Mouse (Mus musculus) urinary bladder, adult 18-20 months (tissue): Measurements from ENCODE around the gene A430078G23Rik.

Experiments
- DNase-seq, 2 experiments: peaks; one replicate each; pipeline ENCODE4 v3.0.0; 2022; ENCODE audit warnings: low spot score in 2 of 2, mixed read lengths in 2 of 2

The A430078G23Rik gene

DNA sequence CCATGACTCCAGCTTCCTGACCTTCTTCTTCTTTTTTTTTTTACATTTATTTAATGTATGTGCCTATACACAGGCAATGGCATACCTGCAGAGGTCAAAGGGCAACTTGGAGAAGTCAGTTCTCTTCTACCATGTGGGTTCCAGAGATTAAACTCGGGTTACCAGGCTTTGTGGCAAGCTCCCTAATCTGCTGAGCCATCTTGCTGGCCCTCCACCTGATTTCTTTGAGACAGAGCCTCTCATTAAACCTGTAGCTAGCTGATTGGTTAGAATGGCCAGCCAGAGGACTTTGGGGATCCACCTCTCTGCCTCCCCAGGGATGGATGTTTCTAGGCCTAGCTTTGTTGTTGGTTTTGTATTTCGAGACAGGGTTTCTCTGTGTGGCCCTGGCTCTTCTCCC lies 57.9 kb downstream of the A430078G23Rik start:
- no peak for DNase-seq

DNA sequence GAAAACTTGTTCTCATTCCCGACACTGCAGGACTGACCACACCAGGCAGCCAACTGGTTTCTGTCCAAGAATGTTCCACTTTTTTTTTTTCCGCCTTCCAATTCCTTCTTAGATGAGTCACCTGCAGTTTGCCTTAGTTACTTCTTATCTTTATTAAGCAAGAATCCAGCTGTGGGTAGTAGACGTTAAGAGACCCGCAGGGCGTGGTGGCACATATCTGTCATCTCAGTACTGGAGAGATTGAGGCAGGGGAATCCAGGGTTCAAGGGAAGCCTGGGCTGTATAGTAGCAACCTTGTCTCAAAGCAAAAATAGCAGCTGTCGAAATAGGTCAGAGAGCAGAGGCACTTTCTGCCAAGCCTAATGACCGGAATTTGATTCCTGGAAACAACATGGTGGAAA lies 58.7 kb downstream of the A430078G23Rik start:
- peak in 1 of 2 experiments; percentile 51 for DNase-seq

DNA sequence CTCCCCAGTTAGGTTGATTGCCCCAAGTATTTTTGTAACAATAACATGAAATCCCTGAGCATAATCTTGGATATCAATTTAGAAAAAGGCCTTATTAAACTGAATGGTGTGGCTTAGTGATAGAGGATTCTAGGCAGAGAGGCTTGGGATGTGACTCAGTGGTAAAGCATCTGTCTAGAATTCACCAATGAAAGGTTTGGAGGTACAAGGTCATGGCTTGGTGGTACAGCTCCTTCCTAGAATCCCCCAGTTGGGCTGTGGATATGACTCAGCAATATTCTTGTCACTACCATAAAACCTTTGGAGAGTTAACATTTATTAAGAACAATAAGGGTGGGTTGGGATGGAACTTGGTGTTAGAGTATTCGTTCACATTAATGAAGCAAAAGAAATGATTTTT lies 59.6 kb downstream of the A430078G23Rik start:
- DNase-seq, result no peak

DNA sequence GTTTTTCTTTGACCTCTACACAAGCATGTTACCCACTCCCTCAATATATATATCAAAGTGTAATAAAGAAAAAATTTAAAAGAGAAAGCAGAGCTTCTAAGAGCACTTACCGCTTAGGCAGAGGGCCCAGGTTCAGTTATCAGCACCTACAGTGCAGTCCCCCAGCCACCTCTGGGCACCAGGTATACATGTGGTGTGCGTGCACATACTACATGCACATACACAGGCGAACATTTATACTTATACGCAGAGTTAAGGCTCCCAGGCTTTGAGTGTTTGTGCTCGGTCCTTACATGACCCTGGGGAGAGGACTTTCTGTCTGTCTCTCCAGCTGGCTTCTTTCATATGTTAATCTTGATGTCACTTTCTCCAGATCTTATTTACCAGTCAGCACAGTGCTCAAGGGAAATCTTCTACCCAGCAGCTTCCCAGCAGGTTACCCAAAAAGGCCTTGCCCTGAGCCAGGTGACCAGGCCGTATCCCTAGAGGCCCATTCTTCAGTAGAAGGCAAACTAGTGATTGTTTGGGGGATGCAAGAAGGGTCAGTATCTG lies 61.5 kb downstream of the A430078G23Rik start:
- no peak for DNase-seq

DNA sequence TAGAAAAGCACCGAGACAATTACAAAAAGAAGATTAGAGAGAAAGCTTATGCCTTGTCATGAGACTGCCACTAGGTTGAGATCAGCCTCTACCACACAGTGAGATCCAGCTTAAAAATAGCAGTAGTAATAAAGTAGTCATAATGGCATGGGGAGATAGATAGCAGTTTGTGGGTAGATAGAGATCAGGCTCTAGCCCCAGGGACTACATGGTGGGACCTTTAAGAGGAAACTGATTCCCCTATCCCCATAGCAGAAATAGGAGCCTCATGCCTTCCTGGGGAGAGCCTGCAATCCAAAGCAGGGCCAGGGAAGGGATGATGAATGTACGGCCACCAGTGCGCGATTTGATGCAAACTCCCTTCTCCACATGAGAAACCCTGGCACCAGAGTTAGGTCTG lies 62.0 kb downstream of the A430078G23Rik start:
- no peak for DNase-seq

DNA sequence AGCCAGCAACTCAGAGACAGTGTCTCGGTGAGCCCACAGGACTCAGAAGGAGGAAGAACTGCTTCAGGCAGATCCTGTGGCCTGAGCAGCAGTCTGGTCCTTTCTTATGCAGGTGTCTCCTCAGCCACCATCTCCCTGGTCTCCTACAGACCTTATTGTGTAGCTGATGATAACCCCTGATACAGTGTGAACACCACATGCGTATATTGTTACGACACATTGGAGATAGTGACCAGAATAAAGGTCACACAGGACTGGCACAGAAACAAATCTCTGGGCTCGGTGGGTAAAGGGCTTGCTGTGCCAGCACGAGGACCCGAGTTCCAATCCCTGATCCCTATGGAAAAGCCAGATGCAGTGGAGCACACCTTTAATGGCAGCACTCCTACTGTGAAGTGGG lies 62.4 kb downstream of the A430078G23Rik start:
- no peak for DNase-seq

DNA sequence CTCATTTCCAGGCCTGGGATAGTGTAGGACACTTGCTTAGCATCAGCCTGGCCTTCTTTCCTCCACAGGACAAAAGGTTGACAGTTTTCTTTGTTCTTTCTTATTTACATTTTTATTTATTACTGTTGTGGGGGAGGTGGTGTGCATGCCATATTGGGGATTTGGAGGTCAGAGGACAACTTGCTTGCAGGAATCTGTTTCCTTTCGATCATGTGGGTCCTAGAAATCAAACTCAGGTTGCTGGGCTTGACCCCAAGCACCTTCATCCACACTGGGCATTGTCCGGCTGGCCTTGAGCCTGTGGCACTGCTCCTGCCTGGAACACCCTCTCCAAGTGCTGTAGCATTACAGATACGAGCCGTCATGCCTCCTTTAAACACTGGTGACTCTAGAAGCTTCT lies 63.6 kb downstream of the A430078G23Rik start:
- DNase-seq, result no peak

DNA sequence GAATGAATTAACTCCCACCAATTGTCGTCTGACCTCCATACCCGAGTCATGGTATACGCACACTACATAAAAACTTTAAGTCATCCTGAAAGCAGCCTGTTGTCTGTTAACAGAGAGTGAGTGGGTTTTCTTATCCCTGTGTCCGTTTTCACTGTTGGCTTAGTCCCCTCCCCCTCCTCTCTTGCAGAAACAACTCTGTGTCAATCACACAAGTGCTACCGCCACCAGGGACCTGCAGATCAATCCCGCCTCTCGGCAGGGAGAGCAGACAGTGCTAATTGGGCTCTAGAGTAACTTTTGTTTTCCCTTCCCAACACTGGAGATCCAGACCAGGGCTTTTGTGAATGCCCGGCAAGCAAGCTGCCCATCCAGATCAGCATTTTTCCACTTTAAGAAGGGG lies 64.2 kb downstream of the A430078G23Rik start:
- DNase-seq, result no peak

DNA sequence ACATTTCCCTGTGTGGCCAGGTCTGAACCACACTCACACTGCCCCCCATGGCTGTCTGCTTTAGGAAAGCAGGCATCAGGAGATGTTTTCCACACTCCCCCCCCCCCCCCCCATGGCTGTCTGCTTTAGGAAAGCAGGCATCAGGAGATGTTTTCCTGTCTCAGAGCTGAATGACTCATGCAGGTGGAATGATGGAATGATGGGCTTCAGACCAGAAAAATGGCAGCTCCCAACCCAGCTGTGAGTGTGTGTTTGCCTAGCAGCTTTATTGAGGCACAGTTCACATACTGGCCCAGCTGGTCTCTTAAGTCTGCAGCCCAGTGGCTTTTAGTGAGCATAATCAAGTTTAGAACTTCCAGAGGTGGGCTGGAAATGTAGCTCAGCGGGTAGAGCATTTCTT lies 64.9 kb downstream of the A430078G23Rik start:
- DNase-seq, result no peak

DNA sequence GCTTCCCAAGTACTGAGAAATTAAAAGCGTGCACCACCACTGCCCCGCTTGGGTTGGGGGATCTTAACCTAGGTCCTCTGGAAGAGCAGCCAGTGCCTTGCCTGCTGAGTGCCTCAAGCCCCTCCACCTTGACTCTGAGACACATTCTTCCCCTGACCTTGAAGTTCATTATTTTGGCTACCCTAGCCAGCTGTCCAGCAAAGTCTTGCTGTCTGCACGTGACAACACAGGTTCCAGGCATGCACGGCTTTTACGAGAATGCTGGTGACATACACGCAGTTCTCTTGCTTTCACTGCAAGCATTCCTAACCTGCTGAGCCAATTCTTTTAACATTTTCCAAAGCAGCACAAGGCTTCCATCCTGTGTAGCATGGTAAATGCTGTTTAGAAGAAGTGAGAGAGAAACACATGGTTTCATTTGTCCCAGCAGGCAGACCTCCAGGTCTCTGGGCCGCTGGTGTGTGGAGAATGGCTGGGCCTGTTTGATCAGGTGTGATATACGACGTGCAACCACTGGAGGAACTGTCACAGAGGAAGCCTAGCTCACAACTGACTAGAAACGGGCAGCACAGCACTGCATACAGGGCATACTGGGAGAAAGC lies 67.0 kb downstream of the A430078G23Rik start:
- DNase-seq, result no peak

DNA sequence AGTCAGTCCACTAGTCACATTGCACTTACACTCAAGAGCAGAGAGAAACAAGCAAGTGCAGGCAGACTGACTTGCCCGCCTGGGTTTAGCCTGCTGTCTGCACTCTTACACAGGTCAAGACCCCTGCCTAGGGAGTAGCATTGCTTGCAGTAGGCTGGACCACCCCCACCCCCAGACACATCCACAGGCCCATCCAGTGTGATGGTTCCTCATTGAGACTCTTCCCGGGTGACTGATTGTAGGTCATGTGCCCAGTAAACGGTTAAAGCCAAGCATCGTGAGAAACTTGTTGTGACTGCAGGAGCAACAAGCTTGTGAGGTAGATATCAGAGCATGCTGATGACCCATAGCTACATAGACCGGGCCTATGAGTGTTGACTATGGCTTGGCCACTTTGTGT lies 68.3 kb downstream of the A430078G23Rik start:
- DNase-seq, result no peak

DNA sequence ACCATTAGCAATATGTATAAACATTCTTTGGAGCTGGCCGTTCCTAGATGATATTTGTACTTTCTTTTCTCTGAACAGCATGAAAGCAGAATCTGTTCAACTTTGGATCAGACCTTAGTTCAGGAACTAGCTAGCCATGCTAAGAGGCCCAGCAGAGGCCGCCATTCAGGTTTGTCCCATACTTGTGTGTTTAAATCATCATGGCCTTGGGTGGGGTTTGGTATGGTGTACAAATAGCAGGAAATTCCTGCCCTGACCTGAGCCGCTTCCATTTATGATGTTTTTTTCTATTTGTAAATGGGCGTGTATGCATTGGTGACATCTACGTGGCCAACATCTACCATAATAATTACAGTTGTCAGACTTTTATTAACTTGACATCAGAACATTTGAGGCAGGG lies 72.0 kb downstream of the A430078G23Rik start:
- peak in 1 of 2 experiments; percentile 48 for DNase-seq

DNA sequence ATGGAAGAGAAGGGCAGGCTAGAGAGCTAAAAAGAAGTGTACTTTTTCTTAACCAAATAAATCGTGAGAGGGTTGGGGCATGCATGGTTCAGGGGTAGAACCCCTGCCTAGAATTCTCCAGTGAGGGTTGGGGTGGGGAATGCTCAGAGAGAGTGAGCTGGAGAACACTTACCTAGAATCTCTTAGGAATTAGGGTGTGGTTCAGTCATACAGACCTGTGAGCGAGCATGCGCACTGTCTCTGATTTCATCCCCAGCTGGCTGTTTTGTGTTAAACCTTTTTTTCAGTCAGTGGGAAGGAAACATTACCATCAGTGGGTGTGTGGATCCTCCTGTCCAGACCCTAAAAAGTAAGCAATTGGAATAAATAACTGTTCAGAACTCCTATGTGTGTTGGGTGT lies 73.0 kb downstream of the A430078G23Rik start:
- DNase-seq, result no peak

DNA sequence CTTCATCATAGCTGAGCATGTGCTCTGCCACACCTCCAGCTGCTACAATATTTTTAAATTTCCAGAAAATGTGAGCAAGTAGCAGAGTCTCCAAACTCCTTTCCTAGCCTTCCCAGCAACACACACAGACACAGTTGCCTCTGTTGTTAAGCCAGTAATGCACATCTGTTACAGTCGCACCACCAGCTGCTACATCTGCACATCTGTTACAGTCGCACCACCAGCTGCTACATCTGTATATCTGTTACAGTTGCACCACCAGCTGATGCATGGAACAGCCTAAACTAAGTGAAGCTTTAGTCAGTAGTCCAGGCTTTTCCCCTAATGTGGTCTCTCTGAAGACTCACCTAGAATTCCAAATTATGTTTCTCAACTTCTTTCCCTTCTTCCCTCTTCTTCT lies 75.2 kb downstream of the A430078G23Rik start:
- no peak for DNase-seq

DNA sequence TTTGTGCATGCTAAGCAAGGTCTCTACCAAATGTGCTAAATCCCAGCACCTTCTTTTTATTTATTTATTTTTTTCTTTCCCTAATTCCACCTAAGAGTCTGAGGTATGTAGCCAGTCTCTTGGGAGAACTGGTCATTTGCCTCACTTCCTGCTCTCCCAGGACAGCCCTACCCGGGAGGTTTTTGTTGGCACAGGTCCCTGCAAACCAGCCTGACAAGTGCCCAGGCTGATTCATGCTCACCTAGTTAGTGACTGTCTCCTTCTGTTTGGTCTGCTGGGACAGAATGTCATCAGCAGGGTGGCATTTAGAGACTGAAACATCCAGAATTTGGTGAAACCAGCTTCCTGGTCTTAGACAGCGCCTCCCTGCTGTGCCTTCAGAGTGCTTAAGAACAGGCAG lies 76.8 kb downstream of the A430078G23Rik start:
- peak; percentile 68 to 89 for DNase-seq

DNA sequence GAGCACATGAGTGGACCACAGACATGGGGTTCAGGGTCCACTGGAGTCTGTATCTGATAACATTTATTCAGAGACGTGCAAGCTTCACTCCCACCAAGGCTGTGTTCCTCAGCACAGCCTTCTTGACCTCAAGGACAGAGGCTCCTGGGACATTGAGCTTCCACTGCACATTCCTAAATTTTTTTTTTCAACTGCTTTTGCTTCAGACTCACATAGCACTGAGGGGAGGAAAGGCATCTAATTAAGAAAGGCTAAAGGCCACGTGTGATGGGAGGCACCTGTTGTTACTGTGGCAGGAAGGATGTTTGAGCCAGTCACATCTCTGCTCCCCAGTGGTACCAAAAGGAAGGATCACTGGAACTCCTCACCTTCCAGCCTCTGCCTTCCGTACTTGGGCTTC lies 77.9 kb downstream of the A430078G23Rik start:
- DNase-seq, result no peak

DNA sequence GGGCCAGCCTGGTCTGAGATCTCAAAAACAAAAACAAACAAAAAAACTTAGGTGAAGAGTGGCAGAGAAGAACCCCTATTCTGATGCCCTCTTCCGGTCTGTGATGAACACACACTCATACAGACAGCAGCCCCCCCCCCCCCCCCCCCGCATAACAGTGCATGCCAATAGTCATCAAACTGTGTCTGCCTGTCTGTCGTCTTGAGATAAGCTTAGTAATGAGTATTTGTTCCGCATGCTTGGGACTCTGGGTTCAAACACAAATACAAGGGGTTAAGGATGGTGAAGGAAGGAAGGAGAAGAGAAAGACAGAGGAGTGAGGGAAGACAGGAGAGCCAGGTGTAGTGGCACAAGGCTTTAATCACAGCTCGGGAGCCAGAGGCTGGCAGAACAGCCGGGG lies 83.3 kb downstream of the A430078G23Rik start:
- no peak for DNase-seq

DNA sequence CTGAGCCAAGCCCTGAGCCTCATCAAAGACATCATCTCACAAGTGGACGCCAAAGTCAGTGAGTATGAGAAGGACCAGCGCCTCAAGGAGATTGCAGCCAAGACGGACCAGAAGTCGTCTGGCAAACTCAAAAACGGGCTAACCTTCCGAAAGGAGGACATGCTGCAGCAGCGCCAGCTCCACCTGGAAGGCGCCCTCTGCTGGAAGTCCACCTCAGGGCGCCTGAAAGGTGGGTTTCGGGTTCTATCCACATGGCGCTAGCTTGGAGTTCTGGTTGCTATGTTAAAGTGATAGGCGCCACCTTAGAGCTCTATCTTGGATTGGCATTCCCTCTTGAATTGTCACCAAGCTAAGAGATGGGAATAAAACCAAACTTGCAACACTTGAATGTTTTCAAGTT lies 86.3 kb downstream of the A430078G23Rik start:
- DNase-seq, result no peak
